Mouse (Mus musculus) stomach, postnatal 0 days (tissue): ENCODE results near the gene Nfxl1. TPM values are rescaled to one million over a fixed set of nuclear protein-coding genes. Genes with fewer than 3 reads are reported as not detected.

Source experiments
- ATAC-seq: fragments of 200-750 bp; cut with Nextera tagmentation; 2 replicates; pipeline ENCODE4 v1.8.0; 2017; ENCODE audit not compliant: low FRiP score, low TSS enrichment
- DNase-seq: peaks from one replicate; pipeline ENCODE4 v3.0.0-alpha.2; 2016; ENCODE audit warnings: low spot score
- H3K27ac ChIP-seq: fragments of 300-500 bp; sonication (generic); replicated peaks from 2 replicates; pipeline ENCODE4 v1.5.1; 2014; ENCODE audit warnings: mild to moderate bottlenecking, control low read depth
- H3K27me3 ChIP-seq: fragments of 300-500 bp; sonication (generic); 2 replicates; pipeline ENCODE4 v1.6.1; 2014; ENCODE audit warnings: low read length; ENCODE audit not compliant: control insufficient read depth, insufficient read depth
- H3K36me3 ChIP-seq: fragments of 300-500 bp; sonication (generic); 2 replicates; pipeline ENCODE4 v1.6.1; 2014; ENCODE audit warnings: low read length, mixed read lengths; ENCODE audit not compliant: control insufficient read depth, insufficient read depth
- H3K4me1 ChIP-seq: fragments of 300-500 bp; sonication (generic); replicated peaks from 2 replicates; pipeline ENCODE4 v1.6.1; 2014; ENCODE audit warnings: antibody characterized with exemption; ENCODE audit not compliant: control insufficient read depth, insufficient read depth
- H3K4me2 ChIP-seq: fragments of 300-500 bp; sonication (generic); replicated peaks from 2 replicates; pipeline ENCODE4 v1.6.1; 2014; ENCODE audit warnings: low read depth, mild to moderate bottlenecking, control low read depth, moderate library complexity
- H3K4me3 ChIP-seq: fragments of 300-500 bp; sonication (generic); 2 replicates; pipeline ENCODE4 v1.5.1; 2014; ENCODE audit warnings: low read depth, low read length, control low read depth
- H3K9ac ChIP-seq: fragments of 300-500 bp; sonication (generic); 2 replicates; pipeline ENCODE4 v1.6.1; 2014; ENCODE audit warnings: mild to moderate bottlenecking, low read length, control low read depth, mixed read lengths
- H3K9me3 ChIP-seq: fragments of 300-500 bp; sonication (generic); 2 replicates; pipeline ENCODE4 v1.6.1; 2016; ENCODE audit warnings: low read length; ENCODE audit not compliant: control insufficient read depth
- CTCF ChIP-seq: IDR thresholded peaks from 2 replicates; pipeline ENCODE4 v1.5.1; 2016; ENCODE audit warnings: antibody characterized with exemption, low read depth, mild to moderate bottlenecking, moderate library complexity
- EP300 ChIP-seq: optimal IDR thresholded peaks from 2 replicates; pipeline ENCODE3; 2016; ENCODE audit warnings: antibody characterized with exemption
- WGBS: fragments of 180-500 bp; shearing (Covaris S2); extraction: QIAGEN DNeasy Blood & Tissue Kit; methylation state at CpG from one replicate; pipeline ENCODE4 v1.1.7; 2014; 5-methylcytosine and 5-hydroxymethylcytosine counted together
- polyA plus RNA-seq: library from polyadenylated mRNA; unstranded; fragments of >200 nt; fragmentation: Nextera tagmentation; extraction: Ambion mirVana; gene quantifications from 2 replicates; pipeline ENCODE4 v1.2.1, GENCODE M21; 2015

The Nfxl1 gene
- polyA plus RNA-seq, 1 experiment from 2014 or later, result 8.8 TPM

DNA sequence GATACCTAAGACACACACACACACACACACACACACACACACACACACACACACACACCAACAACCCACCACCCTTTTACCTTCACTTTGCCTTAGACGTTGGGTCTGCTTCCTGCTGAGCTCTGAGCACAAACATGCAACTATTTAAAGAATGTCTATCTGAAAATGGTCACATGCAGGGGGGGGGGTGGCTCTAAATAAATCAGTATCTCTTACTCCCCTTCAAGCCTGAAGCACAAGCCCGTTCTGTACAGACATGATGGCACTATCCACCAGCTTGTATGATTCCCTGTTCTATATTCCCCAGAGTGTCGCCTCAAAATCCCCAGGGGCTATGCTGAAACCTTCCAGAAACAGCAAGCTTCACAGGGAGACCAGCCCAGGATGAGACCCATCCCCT is 57.7 kb downstream of the Nfxl1 start:
- no peak overlapping the region for H3K27ac ChIP-seq
- no peaks in the 10 kb centered on the region; the same call in 1 of the 2 replicates for H3K4me1 ChIP-seq
- no peak overlapping the region for H3K4me2 ChIP-seq
- TF ChIP-seq CTCF, result no peak
- TF ChIP-seq EP300, result no peak
- ATAC-seq (no peak), DNase-seq (no peak)
- no peaks in the 10 kb centered on the region for H3K9me3 ChIP-seq
- WGBS, result 56% methylated on average over 3 of the region's 3 CpGs
- no peak overlapping the region for H3K4me3 ChIP-seq
- H3K27me3 ChIP-seq, result peaks cover 4% of the 10 kb centered on the region; the same call in 1 of the 2 replicates
- no peaks in the 10 kb centered on the region for H3K36me3 ChIP-seq
- no peak overlapping the region for H3K9ac ChIP-seq

DNA sequence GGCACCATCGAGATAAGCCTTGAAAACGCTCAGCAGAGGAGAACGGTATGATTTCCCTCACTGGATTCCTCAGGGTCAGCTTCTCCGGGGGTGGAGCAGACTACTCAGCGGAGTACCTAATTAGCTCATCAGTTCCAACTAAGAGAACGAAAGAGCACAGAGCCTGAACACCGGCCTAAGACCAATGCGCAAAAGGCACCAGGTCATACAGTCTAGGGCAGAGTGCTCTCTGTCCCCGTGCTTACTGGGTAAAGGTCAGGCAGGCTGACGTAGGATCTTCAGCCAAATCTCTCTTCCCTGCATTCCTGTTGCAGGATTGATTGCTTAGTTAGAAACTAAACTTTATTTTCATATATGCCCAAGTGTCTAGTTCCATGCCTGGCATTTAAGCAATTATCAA is 61.2 kb downstream of the Nfxl1 start:
- H3K27me3 ChIP-seq, result no peaks in the 10 kb centered on the region
- H3K9me3 ChIP-seq, result no peaks in the 10 kb centered on the region
- no peak overlapping the region for H3K4me2 ChIP-seq
- H3K4me3 ChIP-seq, result no peak overlapping the region
- H3K9ac ChIP-seq, result no peak overlapping the region
- 69% methylated on average over 10 of the region's 10 CpGs for WGBS
- DNase-seq (no peak), ATAC-seq (no peak)
- H3K27ac ChIP-seq, result no peak overlapping the region
- TF ChIP-seq CTCF, result no peak
- TF ChIP-seq EP300, result no peak
- H3K36me3 ChIP-seq, result no peaks in the 10 kb centered on the region
- no peaks in the 10 kb centered on the region; the same call in 1 of the 2 replicates for H3K4me1 ChIP-seq

GRCm38 (mm10) chr5:72496756-72497155 is 62.7 kb downstream of the Nfxl1 start:
- H3K4me1 ChIP-seq, result no peaks in the 10 kb centered on the region
- 78% methylated on average over 4 of the region's 4 CpGs for WGBS

DNA sequence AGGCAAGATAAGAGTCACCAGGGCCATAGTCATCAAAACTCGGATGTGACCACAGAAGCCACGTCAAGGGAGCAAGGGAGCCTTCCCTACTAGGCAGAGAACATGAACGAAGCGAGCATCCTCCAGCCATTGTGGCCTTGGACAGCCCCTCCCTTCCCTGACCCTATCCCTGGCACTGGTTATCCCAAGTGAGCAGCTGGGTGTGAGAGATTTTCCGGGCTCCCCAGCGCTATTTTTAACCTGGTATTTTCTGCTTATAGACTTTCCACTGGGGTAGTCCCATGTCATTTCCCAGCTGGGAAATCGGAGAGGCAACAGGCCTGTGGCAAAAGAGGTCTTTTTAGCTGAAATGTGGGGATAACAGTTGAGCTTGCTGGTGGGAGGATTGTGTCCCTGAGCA is 65.6 kb downstream of the Nfxl1 start:
- TF ChIP-seq EP300 (no peak), CTCF (no peak)
- H3K27me3 ChIP-seq, result no peaks in the 10 kb centered on the region
- no peak overlapping the region for H3K9ac ChIP-seq
- 62% methylated on average over 7 of the region's 7 CpGs for WGBS
- H3K27ac ChIP-seq, result no peak overlapping the region
- no peaks in the 10 kb centered on the region for H3K9me3 ChIP-seq
- H3K36me3 ChIP-seq, result no peaks in the 10 kb centered on the region
- H3K4me1 ChIP-seq, result no peaks in the 10 kb centered on the region
- H3K4me2 ChIP-seq, result no peak overlapping the region
- ATAC-seq (no peak), DNase-seq (no peak)
- no peak overlapping the region for H3K4me3 ChIP-seq

More at GRCm38 (mm10) chr5:72496756-72497155, 62.7 kb downstream of the Nfxl1 start:
- Histone ChIP-seq H3K4me2 (no peak overlapping the region), H3K4me3 (no peak overlapping the region), H3K9me3 (no peaks in the 10 kb centered on the region), H3K9ac (no peak overlapping the region), H3K36me3 (no peaks in the 10 kb centered on the region), H3K27me3 (no peaks in the 10 kb centered on the region), H3K27ac (no peak overlapping the region)
- TF ChIP-seq EP300 (no peak), CTCF (no peak)
- DNase-seq (no peak), ATAC-seq (no peak)

- no peak overlapping the region for H3K27ac ChIP-seq
- H3K36me3 ChIP-seq, result no peaks in the 10 kb centered on the region
- no peak overlapping the region for H3K4me3 ChIP-seq
- no peak overlapping the region for H3K9ac ChIP-seq
- ATAC-seq, result peak; percentile 38; the same call in 1 of the 2 replicates
- H3K4me2 ChIP-seq, result no peak overlapping the region
- TF ChIP-seq CTCF, result no peak
- no peak for TF ChIP-seq EP300
- 26% methylated on average over 2 of the region's 2 CpGs for WGBS
- no peaks in the 10 kb centered on the region for H3K4me1 ChIP-seq
- H3K9me3 ChIP-seq, result no peaks in the 10 kb centered on the region
- no peaks in the 10 kb centered on the region for H3K27me3 ChIP-seq
- no peak for DNase-seq
These were observed 68.3 kb downstream of the Nfxl1 start for GRCm38 (mm10) chr5:72491232-72491631.

DNA sequence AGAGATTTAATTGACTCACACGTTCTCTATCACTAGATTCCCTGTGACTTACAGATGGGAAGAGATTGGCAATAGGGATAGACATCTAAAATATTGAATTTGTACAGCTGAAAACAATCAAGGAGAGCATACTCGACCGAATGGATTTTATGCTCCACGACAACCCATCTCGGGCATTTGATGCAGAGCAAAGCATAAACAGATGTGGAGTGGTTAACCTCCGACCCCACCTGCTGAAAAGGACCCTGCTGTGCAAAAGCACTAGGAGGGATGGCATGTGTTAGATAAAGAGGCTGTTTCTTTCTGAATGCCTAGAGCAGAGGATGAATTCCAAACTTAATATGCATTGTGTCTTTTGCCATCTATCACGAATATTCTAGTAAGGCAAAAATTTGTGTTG is 79.0 kb downstream of the Nfxl1 start:
- 38% methylated on average over 7 of the region's 7 CpGs for WGBS
- TF ChIP-seq EP300 (no peak), CTCF (no peak)
- ATAC-seq, result no peak

More for the DNA sequence above, 79.0 kb downstream of the Nfxl1 start:
- DNase-seq, result no peak
- Histone ChIP-seq H3K36me3 (no peaks in the 10 kb centered on the region), H3K4me2 (no peak overlapping the region), H3K4me1 (no peaks in the 10 kb centered on the region), H3K4me3 (no peak overlapping the region), H3K9ac (no peak overlapping the region), H3K27ac (no peak overlapping the region), H3K9me3 (no peaks in the 10 kb centered on the region), H3K27me3 (no peaks in the 10 kb centered on the region)
